Mouse (Mus musculus) Patski (cell line): Measurements from ENCODE around the gene Herc1. TPM values are rescaled to one million over a fixed set of nuclear protein-coding genes. Genes with fewer than 3 reads are reported as not detected.

Experiments used
- ATAC-seq: fragments of 100-300 bp; one replicate; pipeline ENCODE4 v1.8.0; 2021
- CTCF ChIA-PET: fragments of 350-600 bp; sonication (Branson Sonifier 250); formaldehyde crosslinking; loops from one replicate; lab custom pipeline; 2022; ENCODE audit warnings: inconsistent platforms; lab: Charles Lee
- POLR2A ChIA-PET: fragments of 350-600 bp; sonication (Branson Sonifier 250); formaldehyde crosslinking; loops from one replicate; lab custom pipeline; 2022; ENCODE audit warnings: antibody characterized with exemption, inconsistent platforms; lab: Charles Lee
- DNase-seq: peaks from one replicate; pipeline ENCODE4 v3.0.0-alpha.2; 2011; ENCODE audit warnings: low read depth, low spot score
- H3K27me3 ChIP-seq: fragments of 371-371 bp; one replicate; pipeline ENCODE4 v1.5.1; 2021
- CTCF ChIP-seq: fragments of 100-300 bp; IDR thresholded peaks from one replicate; pipeline ENCODE4 v1.5.1; 2021
- in situ Hi-C: fragments of 300-500 bp; cut with MboI; formaldehyde crosslinking; loops from 3 replicates; pipeline ENCODE4 v1.11.1; 2018; ENCODE audit warnings: low pct_unique_long_range_greater_than_20kb, mixed read lengths
- polyA plus RNA-seq: library from polyadenylated mRNA; unstranded; gene quantifications from one replicate; pipeline ENCODE4 v1.2.3, GENCODE M21; 2021

The Herc1 gene
- polyA plus RNA-seq, 1 experiment from 2014 or later, result 16.2 TPM

GRCm38 (mm10) chr9:66349144-66349859, 948 bp upstream of the Herc1 start:
- in situ Hi-C loops, result no loop called here
- TF ChIP-seq CTCF, result no peak
- no peak for DNase-seq
- ChIA-PET POLR2A (no interaction called here), CTCF (no interaction called here)
- no peak for ATAC-seq
- H3K27me3 ChIP-seq, result peaks cover 13% of the 10 kb centered on the region

GRCm38 (mm10) chr9:66350788-66351430, 659 bp downstream of the Herc1 start:
- no peak for DNase-seq

GRCm38 (mm10) chr9:66352704-66353103, 2.5 kb downstream of the Herc1 start:
- POLR2A ChIA-PET, result no interaction called here
- in situ Hi-C loops, result no loop called here
- DNase-seq, result no peak
- no peaks in the 10 kb centered on the region for H3K27me3 ChIP-seq
- no peak for ATAC-seq
- TF ChIP-seq CTCF, result no peak
- CTCF ChIA-PET, result no interaction called here

More at GRCm38 (mm10) chr9:66350788-66351430, 659 bp downstream of the Herc1 start:
- peak; percentile 39 for ATAC-seq
- ChIA-PET CTCF (interaction anchor here (0.8 to 1.2 kb wide), 2 partner anchors 12 to 67 kb away, joined by 3 read pairs; no protein-coding TSS in a partner anchor), POLR2A (interaction anchor here (0.7 to 1.0 kb wide), 2 partner anchors 12 to 29 kb away, joined by 3 read pairs; no protein-coding TSS in a partner anchor)
- peaks cover 5% of the 10 kb centered on the region for H3K27me3 ChIP-seq
- TF ChIP-seq CTCF, result no peak
- in situ Hi-C loops, result no loop called here

- in situ Hi-C loops, result no loop called here
- POLR2A ChIA-PET, result interaction anchor here (0.6 kb wide), 1 partner anchor 1035 kb away, joined by 3 read pairs; no protein-coding TSS in a partner anchor
- ATAC-seq, result no peak
- no peak for DNase-seq
- no peak for TF ChIP-seq CTCF
- CTCF ChIA-PET, result no interaction called here
- H3K27me3 ChIP-seq, result no peaks in the 10 kb centered on the region
Measured at GRCm38 (mm10) chr9:66359135-66359534, 8.9 kb downstream of the Herc1 start.

- in situ Hi-C loops, result no loop called here
- no peak for DNase-seq
- ChIA-PET CTCF (no interaction called here), POLR2A (no interaction called here)
- TF ChIP-seq CTCF, result no peak
- H3K27me3 ChIP-seq, result no peaks in the 10 kb centered on the region
- no peak for ATAC-seq
Measured at GRCm38 (mm10) chr9:66360143-66360690, 10.0 kb downstream of the Herc1 start.

GRCm38 (mm10) chr9:66368890-66369433, 18.7 kb downstream of the Herc1 start:
- no peak for DNase-seq

GRCm38 (mm10) chr9:66370334-66370733, 20.1 kb downstream of the Herc1 start:
- CTCF ChIA-PET, result no interaction called here
- in situ Hi-C loops, result no loop called here
- H3K27me3 ChIP-seq, result no peaks in the 10 kb centered on the region
- POLR2A ChIA-PET, result no interaction called here
- ATAC-seq (no peak), DNase-seq (no peak)
- no peak for TF ChIP-seq CTCF

More at GRCm38 (mm10) chr9:66368890-66369433, 18.7 kb downstream of the Herc1 start:
- CTCF ChIA-PET, result no interaction called here
- POLR2A ChIA-PET, result no interaction called here
- no peak for ATAC-seq
- in situ Hi-C loops, result no loop called here
- H3K27me3 ChIP-seq, result no peaks in the 10 kb centered on the region
- TF ChIP-seq CTCF, result no peak

GRCm38 (mm10) chr9:66370847-66371246, 20.6 kb downstream of the Herc1 start:
- ChIA-PET POLR2A (no interaction called here), CTCF (no interaction called here)
- no peaks in the 10 kb centered on the region for H3K27me3 ChIP-seq
- DNase-seq (no peak), ATAC-seq (no peak)
- in situ Hi-C loops, result no loop called here
- TF ChIP-seq CTCF, result no peak

- CTCF ChIA-PET, result no interaction called here
- ATAC-seq, result no peak
- peak; percentile 35 for TF ChIP-seq CTCF
- no peaks in the 10 kb centered on the region for H3K27me3 ChIP-seq
- POLR2A ChIA-PET, result no interaction called here
- in situ Hi-C loops, result no loop called here
- no peak for DNase-seq
Measured at GRCm38 (mm10) chr9:66373432-66373831, 23.2 kb downstream of the Herc1 start.
